Mouse (Mus musculus): ENCODE data around the gene Mvb12a.

GRCm38 (mm10) chr8:71593556-71594323 lies 51.0 kb downstream of the Mvb12a start:
- TF ChIP-seq POLR2A (IDR thresholded peaks at IDR 0.05; ENCODE audit: low read depth, low read length) (no peak), CTCF (IDR thresholded peaks at IDR 0.05; ENCODE audit: extremely low read depth, insufficient read length, insufficient replicate concordance, low read depth, low read length) (no peak)
